14 mouse cellular contexts compared by ENCODE assay signal in the genomic region with DNA sequence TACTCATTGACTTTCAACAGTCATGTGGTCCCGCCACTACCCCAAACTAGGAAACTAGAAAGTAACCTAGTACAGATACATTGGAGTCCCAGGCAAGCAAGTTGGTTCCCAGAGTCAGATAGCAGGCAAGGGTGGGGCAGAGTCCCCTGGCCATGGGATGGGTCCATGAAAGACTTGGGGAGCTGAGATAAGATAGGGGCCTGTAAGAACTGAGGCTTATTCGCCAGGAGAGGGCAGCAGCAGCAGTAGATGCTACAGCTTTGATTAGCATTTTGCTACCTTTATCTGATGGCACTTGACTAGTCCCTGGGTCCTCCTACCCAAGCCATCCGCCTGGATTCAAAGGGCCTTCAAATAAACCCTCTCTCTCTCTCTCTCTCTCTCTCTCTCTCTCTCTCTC. TPM values are rescaled to one million over a fixed set of nuclear protein-coding genes. Genes with fewer than 3 reads are reported as not detected.
A peak's percentile ranks its signal among the peaks of the same experiment; 100 is the strongest.
DNase-seq lines count a peak whose midpoint lies in the region; ATAC-seq lines count a peak whose summit lies in the region.
"Had no signal": no experiment of that assay in that cellular context is flagged by ENCODE, and none has a peak within 500 bp of the region (broad histone marks: within the 10 kb centered on the region; RNA-seq: fewer than 3 reads in every experiment).

No protein-coding gene starts in this region.

- 93% methylated on average over 2 of the region's 3 CpGs for WGBS in macrophage (ENCODE audit: missing documents)

- H3K4me3 ChIP-seq in macrophage (ENCODE audit: inconsistent target), result no peak overlapping the region
- H3K4me3 ChIP-seq: forebrain, embryonic 15.5 days had no signal

- ATAC-seq in megakaryocyte, adult 5-6 weeks (ENCODE audit: poor library complexity, severe bottlenecking), result no peak
- ATAC-seq: forebrain, embryonic 15.5 days had no signal

- H3K27ac ChIP-seq in macrophage, result peak overlapping the region; percentile 91
- H3K27ac ChIP-seq: forebrain, embryonic 15.5 days had no signal

- peak; percentile 56 to 65 for DNase-seq in spleen, postnatal 36 days (ENCODE audit: low spot score in 2 of 2)
- DNase-seq in spleen, adult 18-20 months, result no peak
- peak; percentile 40 for DNase-seq in c-Kit-positive CD71-positive TER-119-negative erythroid progenitor cells, embryonic 14.5 days (ENCODE audit: low read depth)
- no peak for DNase-seq in embryo, embryonic 10 days (ENCODE audit: low spot score)
- no peak for DNase-seq in layer of hippocampus, adult 9-10 months (ENCODE audit: low spot score)
- DNase-seq: cerebellum, adult 18-20 months had no signal

- H3K36me3 ChIP-seq in macrophage (ENCODE audit: inconsistent target), result no peaks in the 10 kb centered on the region
- H3K36me3 ChIP-seq: forebrain, embryonic 15.5 days had no signal

- H3K79me2 ChIP-seq in macrophage (ENCODE audit: inconsistent target), result no peaks in the 10 kb centered on the region

RNA-seq across cellular contexts. Expression of gene Blnk, which starts 5.2 kb away (rescaled TPM):
- total RNA-seq in macrophage (2018; cell fraction: chromatin; rRNA removed), result 100 to 1,000 TPM; 104 to 264 (median 194) TPM
- 100 to 1,000 TPM; 161 to 197 (median 179) TPM for total RNA-seq in macrophage (2018; cell fraction: cytosol; rRNA removed)
- total RNA-seq in macrophage (2018; cell fraction: nucleus; rRNA removed), result 100 to 1,000 TPM in 25 of 26 experiments, 10 to 100 TPM in 1; 97.5 to 181 (median 129) TPM
- 96.2 to 234 TPM (median 144 TPM) in 3 replicates for polyA plus RNA-seq in macrophage (2018)
- total RNA-seq in megakaryocyte, adult 5-6 weeks (2015), result 3.0 and 3.4 TPM in 2 replicates
- 1.9 and 2.4 TPM in 2 replicates for total RNA-seq in megakaryocyte, adult 5-6 weeks (2017)

RNA-seq across cellular contexts. Expression of gene Dntt, which starts 29.5 kb away (rescaled TPM):
- not detected for total RNA-seq in macrophage (2018; cell fraction: chromatin; rRNA removed)
- total RNA-seq in macrophage (2018; cell fraction: cytosol; rRNA removed), result under 1 TPM in 6 of 26 experiments, not detected in 20; 0.09 to 0.13 (median 0.10) TPM
- not detected for total RNA-seq in macrophage (2018; cell fraction: nucleus; rRNA removed)
- 0.23 TPM in 1 of 3 replicates, not detected in the others for polyA plus RNA-seq in macrophage (2018)
- total RNA-seq in megakaryocyte, adult 5-6 weeks (2015), result 0.51 and 2.6 TPM in 2 replicates
- 1.8 and 5.0 TPM in 2 replicates for total RNA-seq in megakaryocyte, adult 5-6 weeks (2017)
- total RNA-seq: heart, adult 18-20 months; heart, postnatal 25 days had no signal
- polyA plus RNA-seq: embryonic facial prominence, embryonic 11.5 days; forebrain, embryonic 15.5 days; intestine, embryonic 14.5 days; limb, embryonic 14.5 days had no signal

Comparison
In these comparisons a context has a peak if more than half of its experiments do, and no peak if none do; other contexts are left out.
1. DNase-seq: peak in spleen, postnatal 36 days (2 of 2) and c-Kit-positive CD71-positive TER-119-negative erythroid progenitor cells, embryonic 14.5 days (single experiment); none in spleen, adult 18-20 months (0 of 2), embryo, embryonic 10 days (single experiment) and layer of hippocampus, adult 9-10 months (single experiment).